Mouse (Mus musculus) embryo, embryonic 10.5 days (tissue): ENCODE measurements around the gene Tspyl3.

Experiments
- DNase-seq: peaks from one replicate; pipeline ENCODE4 v3.0.0-alpha.2; 2015; ENCODE audit warnings: low spot score

The Tspyl3 gene

GRCm38 (mm10) chr2:153227959-153228358 is 2.7 kb upstream of the Tspyl3 start:
- no peak for DNase-seq

- no peak for DNase-seq
Measured at GRCm38 (mm10) chr2:153225595-153225953, 333 bp upstream of the Tspyl3 start.

GRCm38 (mm10) chr2:153222566-153222965 is 2.7 kb downstream of the Tspyl3 start:
- no peak for DNase-seq

- DNase-seq, result no peak
Measured at GRCm38 (mm10) chr2:153222130-153222529, 3.1 kb downstream of the Tspyl3 start.

GRCm38 (mm10) chr2:153221620-153222019 is 3.6 kb downstream of the Tspyl3 start:
- DNase-seq, result no peak

GRCm38 (mm10) chr2:153218516-153218915 is 6.7 kb downstream of the Tspyl3 start:
- no peak for DNase-seq

GRCm38 (mm10) chr2:153217826-153218340 is 7.4 kb downstream of the Tspyl3 start:
- no peak for DNase-seq

- DNase-seq, result no peak
Measured at GRCm38 (mm10) chr2:153215421-153215820, 9.8 kb downstream of the Tspyl3 start.

- no peak for DNase-seq
Measured at GRCm38 (mm10) chr2:153214771-153215259, 10.4 kb downstream of the Tspyl3 start.

- no peak for DNase-seq
Measured at GRCm38 (mm10) chr2:153213351-153213750, 11.9 kb downstream of the Tspyl3 start.

- no peak for DNase-seq
Measured at GRCm38 (mm10) chr2:153211451-153211850, 13.8 kb downstream of the Tspyl3 start.

GRCm38 (mm10) chr2:153209286-153209685 is 16.0 kb downstream of the Tspyl3 start:
- DNase-seq, result no peak

- no peak for DNase-seq
Measured at GRCm38 (mm10) chr2:153208149-153208548, 17.1 kb downstream of the Tspyl3 start.

- no peak for DNase-seq
Measured at GRCm38 (mm10) chr2:153202766-153203165, 22.5 kb downstream of the Tspyl3 start.

GRCm38 (mm10) chr2:153199114-153199513 is 26.1 kb downstream of the Tspyl3 start:
- no peak for DNase-seq

GRCm38 (mm10) chr2:153198485-153198884 is 26.8 kb downstream of the Tspyl3 start:
- DNase-seq, result no peak

GRCm38 (mm10) chr2:153194255-153194654 is 31.0 kb downstream of the Tspyl3 start:
- DNase-seq, result no peak

GRCm38 (mm10) chr2:153191242-153191641 is 34.0 kb downstream of the Tspyl3 start:
- no peak for DNase-seq

GRCm38 (mm10) chr2:153187848-153188247 is 37.4 kb downstream of the Tspyl3 start:
- no peak for DNase-seq

GRCm38 (mm10) chr2:153186176-153186591 is 39.1 kb downstream of the Tspyl3 start:
- no peak for DNase-seq

- no peak for DNase-seq
Measured at GRCm38 (mm10) chr2:153179961-153180360, 45.3 kb downstream of the Tspyl3 start.

GRCm38 (mm10) chr2:153179126-153179860 is 45.9 kb downstream of the Tspyl3 start:
- no peak for DNase-seq

- DNase-seq, result no peak
Measured at GRCm38 (mm10) chr2:153177188-153177587, 48.1 kb downstream of the Tspyl3 start.
